Mouse (Mus musculus) embryo, embryonic 11 days (tissue): ENCODE results near the gene Eapp.
"Not testable (repeated sequence)": the region's sequence is repeated elsewhere in the genome, so short reads cannot be mapped to it uniquely, and the experiment has no call there.

Experiments used
- DNase-seq: peaks from one replicate; pipeline ENCODE4 v3.0.0-alpha.2; 2015

Gene Eapp

GRCm38 (mm10) chr12:54676709-54677108, 19.0 kb downstream of the Eapp start:
- no peak for DNase-seq

GRCm38 (mm10) chr12:54675396-54675795, 20.3 kb downstream of the Eapp start:
- no peak for DNase-seq

GRCm38 (mm10) chr12:54671262-54671661, 24.4 kb downstream of the Eapp start:
- no peak for DNase-seq

- DNase-seq = no peak
Measured at GRCm38 (mm10) chr12:54668141-54668540, 27.6 kb downstream of the Eapp start.

- DNase-seq = no peak
Measured at GRCm38 (mm10) chr12:54665526-54665925, 30.2 kb downstream of the Eapp start.

- not testable (repeated sequence) for DNase-seq
Measured at GRCm38 (mm10) chr12:54661470-54661869, 34.2 kb downstream of the Eapp start.

- no peak for DNase-seq
Measured at GRCm38 (mm10) chr12:54659901-54660300, 35.8 kb downstream of the Eapp start.

- DNase-seq = no peak
Measured at GRCm38 (mm10) chr12:54658425-54659092, 37.1 kb downstream of the Eapp start.

GRCm38 (mm10) chr12:54657951-54658350, 37.7 kb downstream of the Eapp start:
- DNase-seq = no peak

- no peak for DNase-seq
Measured at GRCm38 (mm10) chr12:54657226-54657625, 38.5 kb downstream of the Eapp start.

GRCm38 (mm10) chr12:54656396-54657171, 39.1 kb downstream of the Eapp start, which contains the start of gene Sptssa:
Gene Sptssa, minus strand, starts transcription at chr12:54656573.
- DNase-seq = peak; percentile 99

- no peak for DNase-seq
Measured at GRCm38 (mm10) chr12:54656039-54656395, 39.7 kb downstream of the Eapp start.

- no peak for DNase-seq
Measured at GRCm38 (mm10) chr12:54655292-54656038, 40.2 kb downstream of the Eapp start.

GRCm38 (mm10) chr12:54654741-54655140, 41.0 kb downstream of the Eapp start:
- peak; percentile 37 for DNase-seq

- DNase-seq = no peak
Measured at GRCm38 (mm10) chr12:54654141-54654540, 41.6 kb downstream of the Eapp start.

GRCm38 (mm10) chr12:54652346-54652745, 43.4 kb downstream of the Eapp start:
- DNase-seq = no peak

- DNase-seq = no peak
Measured at GRCm38 (mm10) chr12:54651820-54652219, 43.9 kb downstream of the Eapp start.

- peak; percentile 31 for DNase-seq
Measured at GRCm38 (mm10) chr12:54651158-54651557, 44.5 kb downstream of the Eapp start.

GRCm38 (mm10) chr12:54644947-54645346, 50.8 kb downstream of the Eapp start:
- DNase-seq = no peak

GRCm38 (mm10) chr12:54643320-54643892, 52.3 kb downstream of the Eapp start:
- no peak for DNase-seq

- no peak for DNase-seq
Measured at GRCm38 (mm10) chr12:54641374-54641773, 54.3 kb downstream of the Eapp start.

- DNase-seq = no peak
Measured at GRCm38 (mm10) chr12:54640259-54640658, 55.4 kb downstream of the Eapp start.

GRCm38 (mm10) chr12:54637033-54637432, 58.7 kb downstream of the Eapp start:
- DNase-seq = no peak
